ENCODE assay signal across 20 mouse cellular contexts in genomic region chrX:161051639-161052038, GRCm38 (mm10). TPM values are rescaled to one million over a fixed set of nuclear protein-coding genes. Genes with fewer than 3 reads are reported as not detected.
A peak's percentile ranks its signal among the peaks of the same experiment; 100 is the strongest.
DNase-seq lines count a peak whose midpoint lies in the region; TF ChIP-seq lines count a peak whose summit lies in the region.
"Had no signal": no experiment of that assay in that cellular context is flagged by ENCODE, and none has a peak within 500 bp of the region (broad histone marks: within the 10 kb centered on the region; RNA-seq: fewer than 3 reads in every experiment).

No protein-coding gene starts in this region.

- TF ChIP-seq CTCF in heart, adult 2 months (IDR thresholded peaks at IDR 0.05), result peak; percentile 19; the same call in 1 of the 2 replicates
- peak; percentile 36 for TF ChIP-seq CTCF in left cerebral cortex, adult 2 months (IDR thresholded peaks at IDR 0.05)
- peak in 1 of 2 experiments; percentile 50; a peak in 2 of 4 replicates for TF ChIP-seq CTCF in CH12.LX (conservative IDR thresholded peaks at IDR 0.05 in 1 of 2, IDR thresholded peaks at IDR 0.05 in 1 of 2; ENCODE audit: low read depth in 2 of 2, low read length in 2 of 2)

- H3K36me3 ChIP-seq in heart, adult 2 months (ENCODE audit: control insufficient read depth, insufficient read depth, low read length), result no peaks in the 10 kb centered on the region
- no peaks in the 10 kb centered on the region for H3K36me3 ChIP-seq in heart, embryonic 10.5 days
- no peaks in the 10 kb centered on the region for H3K36me3 ChIP-seq in CH12.LX (replicated peaks in 1 of 2; ENCODE audit: control insufficient read depth in 1 of 2, insufficient read depth in 1 of 2, low read length in 1 of 2)
- H3K36me3 ChIP-seq: embryonic facial prominence, embryonic 10.5 days; embryonic facial prominence, embryonic 12.5 days; forebrain, embryonic 15.5 days had no signal

- intact Hi-C loops in heart, adult 2 months (cut with DNase I), result no loop called here
- intact Hi-C loops in left cerebral cortex, adult 2 months (cut with DNase I), result loop anchor here (5.0 kb wide), 2 partner anchors 321 to 776 kb away; no protein-coding TSS in a partner anchor

- no peaks in the 10 kb centered on the region for H3K4me1 ChIP-seq in heart, adult 2 months (ENCODE audit: control insufficient read depth, insufficient read depth, low read length)
- H3K4me1 ChIP-seq in heart, embryonic 10.5 days, result no peaks in the 10 kb centered on the region
- no peaks in the 10 kb centered on the region for H3K4me1 ChIP-seq in CH12.LX (ENCODE audit: control insufficient read depth in 1 of 2, insufficient read depth in 2 of 2)
- H3K4me1 ChIP-seq: embryonic facial prominence, embryonic 10.5 days; embryonic facial prominence, embryonic 12.5 days; forebrain, embryonic 13.5 days; forebrain, embryonic 15.5 days had no signal

- H3K27me3 ChIP-seq in heart, adult 2 months (ENCODE audit: control insufficient read depth, insufficient read depth, low read length), result no peaks in the 10 kb centered on the region
- no peaks in the 10 kb centered on the region; the same call in 1 of the 2 replicates for H3K27me3 ChIP-seq in heart, embryonic 10.5 days (ENCODE audit: insufficient read depth, poor library complexity, severe bottlenecking)
- H3K27me3 ChIP-seq in CH12.LX (replicated peaks), result no peaks in the 10 kb centered on the region
- H3K27me3 ChIP-seq: forebrain, embryonic 13.5 days; forebrain, embryonic 15.5 days had no signal

- TF ChIP-seq RAD21 in CH12.LX (IDR thresholded peaks at IDR 0.05; ENCODE audit: low read depth, low read length), result peak; percentile 40

- no peaks in the 10 kb centered on the region for H3K79me2 ChIP-seq in heart, adult 2 months (replicated peaks; ENCODE audit: control insufficient read depth, insufficient read depth, low read length)
- H3K79me2 ChIP-seq in CH12.LX (replicated peaks; ENCODE audit: control insufficient read depth, extremely low read depth, insufficient read depth, poor library complexity, severe bottlenecking), result no peaks in the 10 kb centered on the region

- TF ChIP-seq EP300 in heart, adult 2 months (IDR thresholded peaks at IDR 0.05; ENCODE audit: insufficient read depth, low read depth, low read length), result no peak
- no peak for TF ChIP-seq EP300 in CH12.LX (IDR thresholded peaks at IDR 0.05; ENCODE audit: low read length)

- H3K4me2 ChIP-seq in CH12.LX (ENCODE audit: insufficient read depth, low read depth, poor library complexity, severe bottlenecking), result no peak overlapping the region
- H3K4me2 ChIP-seq: embryonic facial prominence, embryonic 12.5 days; forebrain, embryonic 13.5 days; forebrain, embryonic 15.5 days had no signal

- in situ Hi-C loops in CH12.LX (cut with MboI; ENCODE audit: low pct_ligation_motif_present, low pct_unique_long_range_greater_than_20kb, low sequenced_read_pairs), result no loop called here

- H3K27ac ChIP-seq in heart, adult 2 months, result no peak overlapping the region
- no peak overlapping the region for H3K27ac ChIP-seq in heart, embryonic 10.5 days
- no peak overlapping the region for H3K27ac ChIP-seq in left cerebral cortex, adult 2 months
- no peak overlapping the region for H3K27ac ChIP-seq in CH12.LX (ENCODE audit: insufficient read depth, low read depth)
- H3K27ac ChIP-seq: embryonic facial prominence, embryonic 10.5 days; embryonic facial prominence, embryonic 12.5 days; forebrain, embryonic 13.5 days; forebrain, embryonic 15.5 days had no signal

- H3K9ac ChIP-seq in heart, adult 2 months (ENCODE audit: low read depth, low read length), result no peak overlapping the region
- H3K9ac ChIP-seq in CH12.LX (ENCODE audit: insufficient read depth, low read depth), result no peak overlapping the region
- H3K9ac ChIP-seq: embryonic facial prominence, embryonic 12.5 days; forebrain, embryonic 13.5 days; forebrain, embryonic 15.5 days; forebrain, postnatal 0 days had no signal

- peak; percentile 19 to 30 for DNase-seq in cerebellum, postnatal 10 days
- no peak for DNase-seq in cerebellum, adult 9-11 months
- no peak for DNase-seq in heart, adult 2 months
- DNase-seq in heart, embryonic 10.5 days (ENCODE audit: low spot score), result no peak
- DNase-seq in left cerebral cortex, adult 2 months (ENCODE audit: extremely low spot score in 1 of 2, low spot score in 2 of 2), result no peak
- DNase-seq in left cerebral cortex, adult 9 months (ENCODE audit: low spot score in 2 of 2), result no peak
- DNase-seq in CH12.LX (ENCODE audit: extremely low read depth), result no peak
- DNase-seq in retina, postnatal 1 day, result no peak
- DNase-seq: adrenal gland, adult 8-10 months; adrenal gland, postnatal 14 days; adrenal gland, postnatal 36 days; B cell, adult 2 months; cerebellum, adult 18-20 months; cerebellum, adult 8-10 months; cerebellum, postnatal 25 days; forebrain, postnatal 0 days had no signal

- no peaks in the 10 kb centered on the region for H3K9me3 ChIP-seq in heart, embryonic 10.5 days
- H3K9me3 ChIP-seq in CH12.LX (replicated peaks; ENCODE audit: low read length), result no peaks in the 10 kb centered on the region
- H3K9me3 ChIP-seq: embryonic facial prominence, embryonic 10.5 days; embryonic facial prominence, embryonic 12.5 days; forebrain, embryonic 13.5 days; forebrain, embryonic 15.5 days had no signal

- H3K4me3 ChIP-seq in heart, adult 2 months, result no peak overlapping the region
- no peak overlapping the region for H3K4me3 ChIP-seq in heart, embryonic 10.5 days
- H3K4me3 ChIP-seq in left cerebral cortex, adult 2 months, result no peak overlapping the region
- H3K4me3 ChIP-seq in CH12.LX (replicated peaks in 1 of 3; ENCODE audit: low read depth in 2 of 3, low read length in 2 of 3, poor library complexity in 1 of 3), result no peak overlapping the region
- H3K4me3 ChIP-seq: embryonic facial prominence, embryonic 10.5 days; embryonic facial prominence, embryonic 12.5 days; forebrain, embryonic 13.5 days; forebrain, embryonic 15.5 days had no signal

- 43% methylated on average over 2 of the region's 2 CpGs for WGBS in heart, adult 2 months
- WGBS in heart, embryonic 10.5 days, result 71% methylated on average over 2 of the region's 2 CpGs

- dilution Hi-C loops in CH12.LX (cut with MboI; ENCODE audit: extremely low pct_ligation_motif_present, extremely low pct_unique_long_range_greater_than_20kb, low sequenced_read_pairs), result no loop called here

- no peak for TF ChIP-seq POLR2A in heart, adult 2 months (IDR thresholded peaks at IDR 0.05; ENCODE audit: insufficient read depth, low read depth, low read length)
- no peak for TF ChIP-seq POLR2A in CH12.LX (IDR thresholded peaks at IDR 0.05; ENCODE audit: low read depth, low read length)

TF ChIP-seq in CH12.LX, 34 proteins besides CTCF, POLR2A, EP300 and RAD21:
- TF ChIP-seq SMC3 (IDR thresholded peaks at IDR 0.05; ENCODE audit: low read depth, low read length) (peak; percentile 30; the same call in 1 of the 2 replicates), MEF2A (IDR thresholded peaks at IDR 0.05; ENCODE audit: borderline replicate concordance, low read depth, low read length) (no peak)

RNA-seq across cellular contexts. Expression of gene Cdkl5, which starts 57.1 kb away (rescaled TPM):
- 1 to 10 TPM; 5.6 to 6.6 TPM for total RNA-seq in heart, adult 2 months (2021)
- polyA plus RNA-seq in heart, adult 2 months (2012; rRNA removed), result 1.3 and 2.5 TPM in 2 replicates
- polyA plus RNA-seq in heart, embryonic 10.5 days (2016; fragmentation: Nextera tagmentation; extraction: Ambion mirVana), result 1.5 and 1.6 TPM in 2 replicates
- total RNA-seq in left cerebral cortex, adult 2 months (2021), result 100 to 1,000 TPM; 148 to 159 TPM
- total RNA-seq in CH12.LX (2012; rRNA removed), result 0.17 and 0.25 TPM in 2 replicates
- total RNA-seq in CH12.LX (2014; rRNA removed), result 0.54 and 0.63 TPM in 2 replicates
- polyA plus RNA-seq in CH12.LX (2012; ENCODE audit: insufficient read length, low read depth), result 0.29 and 0.30 TPM in 2 replicates

Comparison
In these comparisons a context has a peak if more than half of its experiments do, and no peak if none do; other contexts are left out.
1. DNase-seq: peak in cerebellum, postnatal 10 days (2 of 2); none in cerebellum, adult 9-11 months (single experiment), heart, adult 2 months (0 of 2), heart, embryonic 10.5 days (single experiment), left cerebral cortex, adult 2 months (0 of 2), left cerebral cortex, adult 9 months (0 of 2), CH12.LX (single experiment) and retina, postnatal 1 day (single experiment).
2. RNA of gene Cdkl5, which starts 57.1 kb away (total RNA-seq): 148 to 159 TPM in left cerebral cortex, adult 2 months; 5.6 to 6.6 TPM in heart, adult 2 months and 0.17 to 0.63 TPM in CH12.LX; every median in the first group is over 10 times any median in the second.